Mouse (Mus musculus) skeletal muscle tissue, adult 2 months (tissue): ENCODE results near the gene Uckl1.
A peak's percentile ranks its signal among the peaks of the same experiment; 100 is the strongest.

ENCODE experiments used
- DNase-seq: peaks from one replicate; pipeline ENCODE4 v3.0.0-alpha.2; 2012; ENCODE audit warnings: low read depth, low spot score

The Uckl1 gene

GRCm38 (mm10) chr2:181584411-181584942 lies at the start of gene Uckl1:
Uckl1 (minus strand) TSS chr2:181584892.
- DNase-seq: no peak

GRCm38 (mm10) chr2:181632624-181633023 lies 47.9 kb upstream of the Uckl1 start:
- no peak for DNase-seq

GRCm38 (mm10) chr2:181628471-181628870 lies 43.8 kb upstream of the Uckl1 start:
- no peak for DNase-seq

- no peak for DNase-seq
Observed at GRCm38 (mm10) chr2:181623401-181623800, 38.7 kb upstream of the Uckl1 start.

- no peak for DNase-seq
Observed at GRCm38 (mm10) chr2:181618761-181619495, 34.2 kb upstream of the Uckl1 start.

GRCm38 (mm10) chr2:181602367-181602766 lies 17.7 kb upstream of the Uckl1 start:
- DNase-seq: no peak

- no peak for DNase-seq
Observed at GRCm38 (mm10) chr2:181601751-181602145, 17.1 kb upstream of the Uckl1 start.

GRCm38 (mm10) chr2:181600828-181601750 lies 16.4 kb upstream of the Uckl1 start:
- DNase-seq: peak; percentile 96

- no peak for DNase-seq
Observed at GRCm38 (mm10) chr2:181600226-181600758, 15.6 kb upstream of the Uckl1 start.

GRCm38 (mm10) chr2:181598454-181599351 lies 14.0 kb upstream of the Uckl1 start, which contains the start of gene Samd10:
Samd10 (minus strand) TSS chr2:181599212.
- DNase-seq: no peak

GRCm38 (mm10) chr2:181597378-181598061 lies 12.8 kb upstream of the Uckl1 start:
- no peak for DNase-seq

- no peak for DNase-seq
Observed at GRCm38 (mm10) chr2:181596221-181596960, 11.7 kb upstream of the Uckl1 start.

GRCm38 (mm10) chr2:181594946-181595696 lies 10.4 kb upstream of the Uckl1 start:
- no peak for DNase-seq

GRCm38 (mm10) chr2:181593937-181594336 lies 9.2 kb upstream of the Uckl1 start:
- DNase-seq: no peak

GRCm38 (mm10) chr2:181593042-181593421 lies 8.3 kb upstream of the Uckl1 start:
- no peak for DNase-seq

GRCm38 (mm10) chr2:181592231-181593041 lies 7.7 kb upstream of the Uckl1 start, which contains the start of gene Zfp512b:
Zfp512b (minus strand) TSS chr2:181592803.
- DNase-seq: no peak

- DNase-seq: no peak
Observed at GRCm38 (mm10) chr2:181591528-181592085, 6.9 kb upstream of the Uckl1 start, which contains the start of gene Prpf6. Prpf6 (plus strand) TSS chr2:181591868.

GRCm38 (mm10) chr2:181590471-181590870 lies 5.8 kb upstream of the Uckl1 start:
- no peak for DNase-seq
